Mouse (Mus musculus) CH12.LX (cell line): ENCODE data around the gene Timm13. TPM values are rescaled to one million over a fixed set of nuclear protein-coding genes. Genes with fewer than 3 reads are reported as not detected.

ENCODE experiments used
- DNase-seq: peaks from one replicate; pipeline ENCODE4 v3.0.0-alpha.2; 2013; ENCODE audit errors: extremely low read depth
- H3K27ac ChIP-seq: 2 replicates; pipeline ENCODE4 v1.5.1; 2012; ENCODE audit warnings: low read depth, mild to moderate bottlenecking, control low read depth, moderate library complexity; ENCODE audit not compliant: insufficient read depth
- H3K27me3 ChIP-seq: replicated peaks from 2 replicates; pipeline ENCODE3; 2012; ENCODE audit warnings: inconsistent platforms
- H3K36me3 ChIP-seq, 2 experiments: replicated peaks in 1 of 2; 2 replicates each; pipeline versions ENCODE3 to v1.6.1; 2012; ENCODE audit warnings: inconsistent platforms in 1 of 2, low read length in 1 of 2, mild to moderate bottlenecking in 1 of 2, mixed read lengths in 1 of 2, moderate library complexity in 1 of 2; ENCODE audit not compliant: control insufficient read depth in 1 of 2, insufficient read depth in 1 of 2
- H3K4me1 ChIP-seq, 2 experiments: 2 replicates each; pipeline ENCODE4 v1.6.1; 2012; ENCODE audit warnings: inconsistent platforms in 1 of 2, moderate library complexity in 1 of 2; ENCODE audit not compliant: insufficient read depth in 2 of 2, control insufficient read depth in 1 of 2
- H3K4me2 ChIP-seq: 2 replicates; pipeline ENCODE4 v1.6.1; 2012; ENCODE audit warnings: low read depth, mild to moderate bottlenecking, control low read depth; ENCODE audit not compliant: poor library complexity, insufficient read depth, severe bottlenecking
- H3K4me3 ChIP-seq, 3 experiments: fragments of 150-350 bp in 1 of 3; sonication (generic) in 1 of 3; replicated peaks in 1 of 3; 2 replicates each; pipeline versions ENCODE3 to v1.5.1; 2011 to 2012; ENCODE audit warnings: low read depth in 2 of 3, low read length in 2 of 3, mild to moderate bottlenecking in 2 of 3, moderate library complexity in 2 of 3, control low read depth in 1 of 3, improper control_type of control experiment in 1 of 3, inconsistent platforms in 1 of 3, mixed read lengths in 1 of 3; ENCODE audit not compliant: poor library complexity in 1 of 3
- H3K79me2 ChIP-seq: replicated peaks from 2 replicates; pipeline ENCODE4 v1.6.1; 2012; ENCODE audit warnings: mild to moderate bottlenecking, moderate library complexity; ENCODE audit not compliant: control insufficient read depth, poor library complexity, insufficient read depth, severe bottlenecking; ENCODE audit errors: extremely low read depth
- H3K9ac ChIP-seq: 2 replicates; pipeline ENCODE4 v1.6.1; 2012; ENCODE audit warnings: low read depth, mild to moderate bottlenecking, control low read depth, moderate library complexity; ENCODE audit not compliant: insufficient read depth
- H3K9me3 ChIP-seq: replicated peaks from 2 replicates; pipeline ENCODE3; 2012; ENCODE audit warnings: low read length, inconsistent platforms, mixed read lengths
- CHD2 ChIP-seq: IDR thresholded peaks from 2 replicates; pipeline ENCODE4 v1.6.1; 2011; ENCODE audit warnings: low read length, improper control_type of control experiment
- E2F4 ChIP-seq: IDR thresholded peaks from 2 replicates; pipeline ENCODE4 v1.6.1; 2011; ENCODE audit warnings: low read depth, low read length, improper control_type of control experiment; ENCODE audit not compliant: insufficient replicate concordance
- ELF1 ChIP-seq: IDR thresholded peaks from 2 replicates; pipeline ENCODE4 v1.6.1; 2014; ENCODE audit warnings: low read depth, mild to moderate bottlenecking, inconsistent platforms, low read length, improper control_type of control experiment
- ETS1 ChIP-seq: conservative IDR thresholded peaks from 2 replicates; pipeline ENCODE4 v1.6.1; 2012; ENCODE audit warnings: low read depth, mild to moderate bottlenecking, inconsistent platforms, low read length, improper control_type of control experiment, moderate library complexity
- HCFC1 ChIP-seq: IDR thresholded peaks from 2 replicates; pipeline ENCODE4 v1.6.1; 2012; ENCODE audit warnings: low read depth, mild to moderate bottlenecking, inconsistent platforms, low read length, improper control_type of control experiment
- JUND ChIP-seq: conservative IDR thresholded peaks from 2 replicates; pipeline ENCODE4 v1.6.1; 2011; ENCODE audit warnings: low read depth, low read length, improper control_type of control experiment
- KAT2A ChIP-seq: IDR thresholded peaks from 2 replicates; pipeline ENCODE4 v1.6.1; 2012; ENCODE audit warnings: low read length, improper control_type of control experiment, inconsistent platforms; ENCODE audit not compliant: insufficient replicate concordance
- MAFK ChIP-seq: IDR thresholded peaks from 2 replicates; pipeline ENCODE4 v1.6.1; 2011; ENCODE audit warnings: low read length, improper control_type of control experiment; ENCODE audit not compliant: insufficient replicate concordance
- MAX ChIP-seq: IDR thresholded peaks from 2 replicates; pipeline ENCODE4 v1.6.1; 2011; ENCODE audit warnings: low read length, improper control_type of control experiment
- MEF2A ChIP-seq: IDR thresholded peaks from 2 replicates; pipeline ENCODE4 v1.6.1; 2014; ENCODE audit warnings: low read depth, mild to moderate bottlenecking, inconsistent platforms, low read length, improper control_type of control experiment, borderline replicate concordance
- MXI1 ChIP-seq: IDR thresholded peaks from 2 replicates; pipeline ENCODE4 v1.6.1; 2011; ENCODE audit warnings: mild to moderate bottlenecking, low read depth, low read length, improper control_type of control experiment
- MYC ChIP-seq: IDR thresholded peaks from 2 replicates; pipeline ENCODE4 v1.6.1; 2011; ENCODE audit warnings: low read depth, mild to moderate bottlenecking, improper control_type of control experiment, low read length
- NELFE ChIP-seq: IDR thresholded peaks from 2 replicates; pipeline ENCODE4 v1.6.1; 2011; ENCODE audit warnings: low read depth, low read length, improper control_type of control experiment
- NRF1 ChIP-seq: IDR thresholded peaks from 2 replicates; pipeline ENCODE4 v1.6.1; 2014; ENCODE audit warnings: low read depth, mild to moderate bottlenecking, inconsistent platforms, low read length, improper control_type of control experiment, moderate library complexity
- PAX5 ChIP-seq: IDR thresholded peaks from 2 replicates; pipeline ENCODE4 v1.6.1; 2012; ENCODE audit warnings: low read length, inconsistent platforms, mixed read lengths
- POLR2A ChIP-seq: IDR thresholded peaks from 2 replicates; pipeline ENCODE4 v1.6.1; 2011; ENCODE audit warnings: low read depth, mild to moderate bottlenecking, improper control_type of control experiment, low read length
- TBP ChIP-seq: conservative IDR thresholded peaks from 2 replicates; pipeline ENCODE4 v1.6.1; 2011; ENCODE audit warnings: low read depth, low read length, improper control_type of control experiment
- TCF12 ChIP-seq: IDR thresholded peaks from 2 replicates; pipeline ENCODE4 v1.6.1; 2014; ENCODE audit warnings: low read depth, mild to moderate bottlenecking, inconsistent platforms, low read length, improper control_type of control experiment
- UBTF ChIP-seq: IDR thresholded peaks from 2 replicates; pipeline ENCODE4 v1.6.1; 2012; ENCODE audit warnings: low read depth, mild to moderate bottlenecking, inconsistent platforms, low read length, improper control_type of control experiment, moderate library complexity
- ZMIZ1 ChIP-seq: IDR thresholded peaks from 2 replicates; pipeline ENCODE4 v1.6.1; 2012; ENCODE audit warnings: low read depth, mild to moderate bottlenecking, inconsistent platforms, low read length, improper control_type of control experiment
- dilution Hi-C: fragments of 300-500 bp; cut with MboI; formaldehyde crosslinking; loops from 2 replicates; pipeline ENCODE4 v1.14.3; 2020; ENCODE audit warnings: low sequenced_read_pairs; ENCODE audit not compliant: extremely low pct_unique_long_range_greater_than_20kb, extremely low pct_ligation_motif_present
- in situ Hi-C: fragments of 300-500 bp; cut with MboI; formaldehyde crosslinking; loops from 3 replicates; pipeline ENCODE4 v1.14.3; 2019; ENCODE audit warnings: low sequenced_read_pairs, low pct_ligation_motif_present, low pct_unique_long_range_greater_than_20kb, mixed read lengths
- polyA plus RNA-seq: library from polyadenylated mRNA; unstranded; fragments of >175 nt; gene quantifications from 2 replicates; pipeline ENCODE4 v1.2.1, GENCODE M21; 2012; ENCODE audit warnings: low read depth; ENCODE audit not compliant: insufficient read length
- total RNA-seq, 2 experiments: library from RNA; depleted of rRNA; stranded (reverse); fragments of 300-350 nt in 1 of 2; fragments of >200 nt in 1 of 2; gene quantifications; 2 replicates each; pipeline ENCODE4 v1.2.3; 2012 to 2014

Gene Timm13
- total and polyA plus RNA-seq, 3 experiments, result 137 to 292 (median 279) TPM

- Histone ChIP-seq H3K9ac (peak within 1 kb of the TSS; percentile 52), H3K79me2 (no peaks in the 10 kb centered on the region), H3K36me3 (peaks cover 0 to 31% of the 10 kb centered on the region in 2 experiments), H3K4me3 (peak within 1 kb of the TSS; percentile 81 to 95 (median 94)), H3K4me2 (peak within 1 kb of the TSS; percentile 80), H3K9me3 (no peaks in the 10 kb centered on the region), H3K4me1 (peaks cover 5 to 16% of the 10 kb centered on the region in 2 experiments; a peak in 2 of 4 replicates), H3K27ac (no peak within 1 kb of the TSS), H3K27me3 (peaks cover 29% of the 10 kb centered on the region)
- peak; percentile 55 for DNase-seq
- TF ChIP-seq ELF1 (peak; percentile 47; the same call in 1 of the 2 replicates), CHD2 (0 out of 2 replicates have a peak, but pooled peaks have one; percentile 17), MEF2A (peak; percentile 28; the same call in 1 of the 2 replicates), TBP (peak; percentile 60; the same call in 1 of the 2 replicates), UBTF (no peak), MXI1 (peak; percentile 79), POLR2A (peak; percentile 76), ZMIZ1 (peak; percentile 76), NELFE (peak; percentile 59; the same call in 1 of the 2 replicates), PAX5 (no peak), E2F4 (no peak), NRF1 (peak; percentile 57), HCFC1 (peak; percentile 94), JUND (no peak), MAFK (no peak), MAX (no peak; the same call in 1 of the 2 replicates), TCF12 (peak; percentile 70), KAT2A (peak; percentile 81; the same call in 1 of the 2 replicates), MYC (0 out of 2 replicates have a peak, but pooled peaks have one; percentile 13)
- dilution Hi-C loops, result no loop called here
- in situ Hi-C loops, result no loop called here
These were observed 17.1 kb upstream of the Timm13 start, which contains the start of gene Lmnb2 for GRCm38 (mm10) chr10:80917779-80918434. Gene Lmnb2 (minus strand): TSS chr10:80918245.

- Histone ChIP-seq H3K4me1 (peaks cover 5 to 16% of the 10 kb centered on the region in 2 experiments; a peak in 2 of 4 replicates), H3K9ac (peak overlapping the region; percentile 52), H3K4me3 (peak overlapping the region; percentile 81 to 95 (median 94)), H3K27ac (no peak overlapping the region), H3K27me3 (peaks cover 25% of the 10 kb centered on the region), H3K79me2 (no peaks in the 10 kb centered on the region), H3K4me2 (peak overlapping the region; percentile 80), H3K36me3 (peaks cover 0 to 37% of the 10 kb centered on the region in 2 experiments), H3K9me3 (no peaks in the 10 kb centered on the region)
- DNase-seq, result no peak
- in situ Hi-C loops (no loop called here), dilution Hi-C loops (no loop called here)
- TF ChIP-seq ELF1, result peak; percentile 28; the same call in 1 of the 2 replicates
- no peak for TF ChIP-seq ETS1
These were observed 16.6 kb upstream of the Timm13 start for GRCm38 (mm10) chr10:80917336-80917778.
